Mouse (Mus musculus): ENCODE data around the gene Pla2g6. TPM values are rescaled to one million over a fixed set of nuclear protein-coding genes. Genes with fewer than 3 reads are reported as not detected.

The Pla2g6 gene
- total RNA-seq (2015; ENCODE audit: low replicate concordance) (3.8 and 4.3 TPM in 2 replicates), total RNA-seq (2017; ENCODE audit: low replicate concordance) (2.1 and 7.5 TPM in 2 replicates)

- peak; percentile 95 for ATAC-seq (replicated peaks; ENCODE audit: low FRiP score, poor library complexity, severe bottlenecking)
Measured at GRCm38 (mm10) chr15:79328058-79328938, at the start of gene Pla2g6. Pla2g6 (minus strand) TSS chr15:79328390.

- ATAC-seq (replicated peaks; ENCODE audit: low FRiP score, poor library complexity, severe bottlenecking) = no peak
Measured at GRCm38 (mm10) chr15:79377681-79378080, 49.5 kb upstream of the Pla2g6 start.

- no peak for ATAC-seq (replicated peaks; ENCODE audit: low FRiP score, poor library complexity, severe bottlenecking)
Measured at GRCm38 (mm10) chr15:79374760-79375159, 46.6 kb upstream of the Pla2g6 start.

- no peak for ATAC-seq (replicated peaks; ENCODE audit: low FRiP score, poor library complexity, severe bottlenecking)
Measured at GRCm38 (mm10) chr15:79370281-79370843, 42.2 kb upstream of the Pla2g6 start.

GRCm38 (mm10) chr15:79369452-79370280 lies 41.5 kb upstream of the Pla2g6 start:
- no peak for ATAC-seq (replicated peaks; ENCODE audit: low FRiP score, poor library complexity, severe bottlenecking)

GRCm38 (mm10) chr15:79368861-79369440 lies 40.8 kb upstream of the Pla2g6 start:
- no peak for ATAC-seq (replicated peaks; ENCODE audit: low FRiP score, poor library complexity, severe bottlenecking)

- no peak for ATAC-seq (replicated peaks; ENCODE audit: low FRiP score, poor library complexity, severe bottlenecking)
Measured at GRCm38 (mm10) chr15:79368313-79368811, 40.2 kb upstream of the Pla2g6 start.

GRCm38 (mm10) chr15:79366402-79366801 lies 38.2 kb upstream of the Pla2g6 start:
- ATAC-seq (replicated peaks; ENCODE audit: low FRiP score, poor library complexity, severe bottlenecking) = no peak

- ATAC-seq (replicated peaks; ENCODE audit: low FRiP score, poor library complexity, severe bottlenecking) = no peak
Measured at GRCm38 (mm10) chr15:79365068-79365467, 36.9 kb upstream of the Pla2g6 start.

- no peak for ATAC-seq (replicated peaks; ENCODE audit: low FRiP score, poor library complexity, severe bottlenecking)
Measured at GRCm38 (mm10) chr15:79364120-79364519, 35.9 kb upstream of the Pla2g6 start.

GRCm38 (mm10) chr15:79361023-79361422 lies 32.8 kb upstream of the Pla2g6 start:
- ATAC-seq (replicated peaks; ENCODE audit: low FRiP score, poor library complexity, severe bottlenecking) = no peak

- no peak for ATAC-seq (replicated peaks; ENCODE audit: low FRiP score, poor library complexity, severe bottlenecking)
Measured at GRCm38 (mm10) chr15:79360371-79360770, 32.2 kb upstream of the Pla2g6 start.

GRCm38 (mm10) chr15:79359954-79360353 lies 31.8 kb upstream of the Pla2g6 start:
- no peak for ATAC-seq (replicated peaks; ENCODE audit: low FRiP score, poor library complexity, severe bottlenecking)

GRCm38 (mm10) chr15:79357974-79358690 lies 29.9 kb upstream of the Pla2g6 start:
- no peak for ATAC-seq (replicated peaks; ENCODE audit: low FRiP score, poor library complexity, severe bottlenecking)

- peak; percentile 47; the same call in 1 of the 2 replicates for ATAC-seq (replicated peaks; ENCODE audit: low FRiP score, poor library complexity, severe bottlenecking)
Measured at GRCm38 (mm10) chr15:79357036-79357911, 29.1 kb upstream of the Pla2g6 start.

GRCm38 (mm10) chr15:79356481-79356880 lies 28.3 kb upstream of the Pla2g6 start:
- no peak for ATAC-seq (replicated peaks; ENCODE audit: low FRiP score, poor library complexity, severe bottlenecking)

- no peak for ATAC-seq (replicated peaks; ENCODE audit: low FRiP score, poor library complexity, severe bottlenecking)
Measured at GRCm38 (mm10) chr15:79354619-79355018, 26.4 kb upstream of the Pla2g6 start.

GRCm38 (mm10) chr15:79353690-79354305 lies 25.6 kb upstream of the Pla2g6 start:
- no peak for ATAC-seq (replicated peaks; ENCODE audit: low FRiP score, poor library complexity, severe bottlenecking)

All from erythroid progenitor cell, adult 5-6 weeks (primary cell).